Mouse (Mus musculus): ENCODE results near the gene Pfkfb4.

The Pfkfb4 gene

DNA sequence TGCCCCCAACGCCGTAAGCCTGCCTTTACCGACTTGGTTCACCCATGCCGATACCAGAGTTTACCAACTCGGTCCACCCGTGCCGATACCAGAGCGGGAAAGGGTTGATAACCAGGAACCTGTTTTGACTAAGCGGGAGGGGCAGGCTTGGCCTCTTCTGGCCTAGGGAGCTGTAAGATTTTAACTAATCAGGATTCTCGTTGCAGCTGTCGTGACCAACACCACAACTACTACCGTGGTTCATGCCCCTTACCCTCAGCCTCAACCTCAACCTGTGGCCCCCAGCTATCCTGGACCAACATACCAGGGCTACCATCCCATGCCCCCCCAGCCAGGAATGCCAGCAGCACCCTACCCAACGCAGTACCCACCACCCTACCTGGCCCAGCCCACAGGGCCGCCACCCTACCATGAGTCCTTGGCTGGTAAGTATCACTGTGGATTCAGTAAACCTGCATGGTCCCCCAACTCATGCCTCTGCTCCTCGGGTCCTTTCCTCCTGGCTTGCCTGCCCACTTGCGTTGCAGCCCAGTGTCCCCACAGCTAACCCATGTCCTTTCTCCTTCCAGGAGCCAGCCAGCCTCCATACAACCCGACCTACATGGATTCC lies 64.6 kb downstream of the Pfkfb4 start:
- in situ Hi-C loops (cut with MboI; ENCODE audit: low sequenced_read_pairs) = no loop called here

DNA sequence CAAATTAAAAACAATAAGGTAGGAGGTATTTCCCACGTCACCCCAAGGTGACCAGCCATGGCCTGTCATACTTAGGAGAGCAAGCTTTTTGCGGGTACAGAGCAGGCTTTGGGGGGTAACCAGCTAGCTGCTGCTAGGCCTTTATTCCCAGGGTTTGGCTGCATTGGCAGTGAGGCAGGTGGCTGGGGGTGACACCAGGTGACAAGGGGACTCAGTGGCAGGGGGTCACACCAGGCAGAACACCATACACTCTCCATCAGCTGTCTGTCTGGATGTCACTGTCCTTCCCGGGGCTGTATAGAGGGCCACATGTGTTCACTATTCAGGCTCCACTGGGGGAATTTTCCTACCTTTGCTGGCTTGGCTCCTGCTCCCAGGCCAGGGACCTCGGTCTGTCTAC lies 65.3 kb downstream of the Pfkfb4 start:
- in situ Hi-C loops (cut with MboI; ENCODE audit: low sequenced_read_pairs) = no loop called here

DNA sequence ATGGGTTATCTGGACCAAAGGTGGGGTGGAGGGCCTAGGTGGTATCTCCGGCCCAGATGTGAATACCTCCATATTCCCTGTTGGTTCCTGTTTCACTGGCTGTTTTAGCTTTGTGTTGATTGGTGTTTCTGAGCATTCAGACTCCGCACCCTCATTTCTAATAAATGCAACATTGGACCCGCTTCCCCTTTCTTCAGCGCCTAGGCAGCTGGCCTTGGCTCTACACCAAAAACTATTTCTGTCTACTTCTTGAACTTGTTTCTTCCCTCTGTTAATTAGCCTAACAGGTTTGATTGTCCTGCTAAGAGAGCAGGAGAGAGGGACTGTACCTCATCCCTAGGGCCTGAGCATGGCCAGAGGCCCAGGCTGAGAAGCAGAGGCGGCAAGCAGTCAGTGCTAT lies 66.0 kb downstream of the Pfkfb4 start:
- in situ Hi-C loops (cut with MboI; ENCODE audit: low sequenced_read_pairs) = no loop called here

DNA sequence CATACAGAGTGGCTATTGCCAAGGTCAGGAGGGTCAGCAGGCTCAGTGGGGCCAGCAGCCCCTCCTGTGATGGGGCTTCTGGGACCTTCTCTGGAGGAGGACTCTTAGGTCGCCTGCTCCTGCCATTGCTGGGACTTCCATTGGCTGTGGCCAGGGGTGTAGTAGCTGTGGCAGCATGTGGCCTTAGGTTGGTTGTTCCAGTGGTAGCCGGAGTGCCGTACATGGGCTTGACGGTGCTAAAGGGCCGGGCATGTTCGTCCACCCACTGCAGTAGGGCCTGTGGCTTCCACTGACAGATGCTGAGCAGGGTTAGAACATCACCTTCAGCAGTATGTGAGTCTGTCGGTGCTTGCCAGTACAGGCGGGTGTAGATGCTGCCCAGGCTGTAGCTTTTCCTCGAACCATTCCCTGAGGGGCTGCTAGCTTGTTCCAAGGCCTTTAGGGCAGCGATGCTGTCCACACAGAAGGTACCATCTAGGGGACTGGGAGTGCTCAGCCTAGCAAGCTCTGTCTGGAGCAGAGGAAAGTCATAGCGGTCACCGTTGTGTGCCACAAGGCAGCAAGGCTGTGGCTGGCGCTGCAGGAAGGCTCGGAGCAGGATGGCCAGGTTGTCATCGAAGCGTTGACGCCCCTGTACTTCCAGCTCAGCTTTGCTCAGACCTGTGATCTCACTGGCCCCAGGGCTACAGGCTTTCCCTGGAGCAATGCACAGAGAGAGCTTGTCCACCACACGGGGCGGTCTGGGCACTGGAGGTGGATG lies 66.6 kb downstream of the Pfkfb4 start:
- in situ Hi-C loops (cut with MboI; ENCODE audit: low sequenced_read_pairs) = no loop called here

DNA sequence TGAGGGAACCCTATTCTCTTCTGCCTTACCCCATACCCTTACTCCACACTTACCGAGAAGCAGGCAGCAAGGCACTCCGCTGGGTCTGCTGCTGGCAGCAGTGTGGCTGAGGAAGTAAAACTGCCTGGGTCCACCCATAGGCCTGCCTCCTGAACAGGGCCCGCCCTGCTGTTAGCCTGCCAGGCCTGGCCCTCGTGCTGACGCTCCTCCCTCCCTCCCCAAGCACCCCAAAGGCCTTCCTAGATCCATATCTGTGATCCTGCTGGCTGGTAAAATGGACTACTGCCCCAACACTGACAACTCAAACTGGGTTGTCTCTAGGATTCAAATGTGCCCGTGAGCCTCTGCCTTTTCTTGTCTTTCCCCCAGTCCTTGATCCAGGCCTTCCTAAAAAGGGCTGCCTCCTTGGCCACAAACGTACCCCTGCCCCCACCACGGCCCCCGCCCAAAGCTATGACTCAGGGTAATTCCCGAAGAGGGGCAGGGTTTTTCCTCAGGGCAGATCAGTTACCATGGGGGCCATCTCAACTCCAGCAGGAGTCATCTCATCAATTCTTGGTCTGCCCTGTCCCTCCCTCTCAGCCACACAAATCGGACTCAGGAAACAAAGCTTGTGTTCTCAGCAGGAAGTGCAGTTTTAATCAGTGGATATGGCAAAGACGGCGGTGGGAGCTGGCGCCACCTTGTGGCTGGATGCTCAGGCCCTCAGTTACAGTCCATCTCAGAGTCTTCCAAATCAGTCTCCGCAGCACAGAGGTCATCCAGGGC lies 67.7 kb downstream of the Pfkfb4 start, which contains the start of gene Trex1:
Gene Trex1, minus strand, starts transcription at position 599 of the 768 bp plus-strand sequence.
- in situ Hi-C loops (cut with MboI; ENCODE audit: low sequenced_read_pairs) = no loop called here

DNA sequence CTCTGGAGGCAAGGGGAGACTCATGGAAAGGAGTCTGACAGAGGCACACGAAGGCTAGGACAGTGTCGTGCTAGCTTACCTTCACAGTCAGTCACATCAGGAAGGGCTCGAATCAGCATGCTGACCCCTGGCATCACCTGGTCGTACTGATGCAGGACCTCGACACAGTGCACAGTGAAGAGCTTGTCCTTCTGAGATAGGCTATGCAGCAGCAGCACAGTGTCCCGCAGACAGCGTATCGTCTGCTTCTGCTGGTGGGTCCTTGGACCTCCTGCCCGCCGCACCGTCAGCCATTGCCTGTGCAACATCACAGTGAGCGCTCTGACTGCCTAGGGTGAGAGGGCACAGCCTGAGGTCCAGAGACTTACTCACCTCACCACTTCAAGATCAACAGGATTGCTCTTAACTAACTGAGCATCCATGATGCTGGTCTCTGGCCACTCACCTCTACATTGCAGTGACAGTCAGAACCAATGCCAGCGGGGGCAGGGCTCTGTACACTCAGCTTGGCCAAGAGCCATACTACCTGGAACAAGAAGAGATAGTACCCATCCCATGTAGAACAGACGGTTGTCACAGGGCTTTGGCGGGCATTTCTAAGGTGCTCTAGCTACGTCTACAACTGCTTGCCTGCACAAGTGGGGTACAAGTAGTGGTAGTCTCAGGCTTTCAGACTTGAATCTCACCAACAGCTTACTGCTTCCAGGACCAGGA lies 68.8 kb downstream of the Pfkfb4 start:
- in situ Hi-C loops (cut with MboI; ENCODE audit: low sequenced_read_pairs) = no loop called here

DNA sequence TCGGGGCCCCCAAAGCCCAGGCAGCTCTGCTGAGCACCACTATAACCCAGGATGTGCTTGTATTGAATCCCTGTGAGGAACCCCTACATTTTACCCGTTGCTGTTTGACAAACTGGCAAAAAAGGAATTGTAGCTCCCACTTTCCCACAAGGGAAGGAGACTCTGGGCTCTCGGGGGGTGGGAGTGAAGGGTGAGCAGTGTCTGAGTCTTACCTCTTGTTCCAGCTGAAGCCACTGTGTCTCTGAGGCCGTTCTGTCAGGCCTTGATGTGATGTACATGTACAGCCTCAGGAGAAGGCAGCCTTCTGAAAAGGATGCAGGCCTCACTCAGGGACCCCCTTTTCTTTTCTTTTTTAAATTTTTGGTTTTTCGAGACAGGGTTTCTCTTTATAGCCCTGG lies 69.3 kb downstream of the Pfkfb4 start:
- in situ Hi-C loops (cut with MboI; ENCODE audit: low sequenced_read_pairs) = no loop called here

DNA sequence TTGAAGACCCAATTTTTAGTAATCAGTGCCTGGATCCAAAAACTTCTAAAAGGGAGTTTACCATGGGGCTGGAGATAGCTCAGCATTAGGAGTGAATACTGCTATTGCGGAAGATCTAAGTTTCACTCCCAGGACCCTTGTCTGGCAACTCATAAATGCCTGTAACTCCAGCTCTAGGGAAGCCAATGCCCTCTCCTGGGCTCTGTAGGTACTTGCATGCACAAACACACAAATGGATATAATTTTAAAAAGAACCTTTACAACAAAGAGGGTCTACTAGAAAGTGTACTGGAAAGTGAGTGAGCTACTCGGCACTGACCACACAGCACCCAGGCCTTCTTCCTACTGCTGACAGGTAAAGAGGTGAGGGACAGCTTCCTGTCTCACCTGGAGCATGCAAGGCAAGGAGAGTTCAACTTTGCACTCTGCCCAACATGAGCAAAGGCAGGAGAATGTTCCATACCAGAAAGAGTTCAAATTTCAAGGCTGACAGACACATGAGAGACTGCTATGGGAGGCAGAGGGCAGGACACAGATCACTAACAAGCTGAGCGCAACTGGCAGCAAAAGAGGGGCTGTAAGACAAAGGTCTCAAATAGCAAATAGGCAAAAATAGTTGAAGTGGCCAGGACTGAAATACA lies 76.6 kb downstream of the Pfkfb4 start:
- in situ Hi-C loops (cut with MboI; ENCODE audit: low sequenced_read_pairs) = no loop called here

DNA sequence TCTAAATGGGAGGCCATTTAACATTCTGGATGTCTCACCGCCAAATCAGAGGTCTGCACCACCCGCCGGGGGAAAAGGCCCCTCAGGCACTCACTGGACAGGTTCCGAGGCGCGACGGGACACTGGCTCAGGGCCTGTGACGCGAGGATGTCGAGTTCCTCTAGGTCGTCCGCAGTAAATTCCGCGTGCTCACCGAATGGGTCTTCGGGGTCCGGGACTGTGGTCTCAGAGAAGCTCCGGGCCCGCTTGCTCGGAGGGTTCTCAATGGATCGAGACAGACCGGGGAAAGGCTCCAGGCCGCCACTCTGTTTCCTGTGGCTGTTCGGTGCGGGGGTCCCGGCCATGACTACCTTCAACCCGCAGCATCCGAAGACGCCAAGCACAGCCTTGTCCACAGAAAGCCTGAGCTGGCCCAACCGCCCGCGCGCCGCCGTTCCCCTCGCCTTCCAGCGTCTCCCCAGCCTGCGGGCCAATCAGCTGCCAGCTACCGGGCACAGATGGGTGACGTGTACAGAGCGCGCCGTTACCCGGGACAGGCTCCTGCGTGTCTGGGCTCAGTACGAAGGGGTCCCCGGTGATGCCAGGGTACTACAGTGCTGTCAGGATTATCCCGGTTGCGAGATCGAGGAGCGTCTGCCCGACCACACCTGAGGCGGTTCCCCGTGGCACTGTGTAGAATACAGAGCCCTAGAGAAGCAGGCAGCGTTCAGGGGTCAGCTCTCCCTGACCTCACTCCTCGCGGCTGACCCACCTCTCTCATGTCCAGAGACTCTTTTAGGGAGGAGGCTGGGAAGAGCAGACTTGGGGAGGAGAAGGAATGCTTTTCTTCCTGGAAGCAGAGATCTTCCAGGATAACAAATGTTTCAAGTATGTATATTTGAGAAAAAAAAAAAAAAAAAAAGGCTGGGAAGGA lies 82.3 kb downstream of the Pfkfb4 start, which contains the start of gene Atrip:
Gene Atrip, minus strand, starts transcription at position 464 of the 913 bp plus-strand sequence.
- in situ Hi-C loops (cut with MboI; ENCODE audit: low sequenced_read_pairs) = no loop called here

DNA sequence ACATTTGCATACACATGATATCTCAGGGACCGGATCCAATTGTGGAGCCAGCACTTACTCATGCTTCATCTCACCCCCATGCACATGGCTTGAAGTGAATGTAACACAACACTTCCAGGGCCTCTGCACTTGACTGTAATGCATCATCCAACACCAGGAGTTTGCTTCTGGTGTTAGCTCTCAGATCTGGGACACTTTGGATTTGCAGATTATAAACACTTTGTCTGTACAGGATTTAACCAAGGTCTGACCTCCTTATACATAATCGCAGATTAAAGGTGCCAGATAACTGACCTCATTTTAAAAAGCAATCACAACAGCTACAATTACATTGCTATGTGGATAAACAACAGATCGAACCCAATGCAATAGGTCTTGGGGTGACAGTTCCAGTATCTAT lies 88.9 kb downstream of the Pfkfb4 start:
- in situ Hi-C loops (cut with MboI; ENCODE audit: low sequenced_read_pairs) = no loop called here

DNA sequence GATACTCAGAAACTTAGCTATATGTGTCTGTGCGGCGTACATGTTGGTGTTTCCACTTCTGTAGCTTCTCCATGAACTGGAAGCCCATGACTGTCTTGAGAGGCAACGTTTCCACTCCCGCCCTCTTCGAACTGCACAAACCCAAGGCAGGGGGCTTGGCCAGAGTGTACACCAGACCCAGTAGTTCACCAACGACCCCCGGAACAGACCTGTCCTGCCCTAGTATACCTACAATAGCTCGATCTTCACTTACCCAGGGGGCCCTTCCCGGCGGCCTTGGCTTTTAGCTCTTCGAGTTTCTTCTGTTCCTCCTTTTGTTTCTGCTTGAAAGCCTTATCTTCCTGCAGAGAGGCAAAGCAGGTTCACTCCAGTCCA lies 90.2 kb downstream of the Pfkfb4 start:
- in situ Hi-C loops (cut with MboI; ENCODE audit: low sequenced_read_pairs) = no loop called here
